Mouse (Mus musculus) activated CD4-positive, CD25-positive, alpha-beta regulatory T cell, adult 4 months (primary cell): ENCODE measurements at regions not wholly inside any gene's neighbourhood (a gene's known extent, or its start where the extent isn't known, plus 50 kb on each side); places are given as distances from the start of the nearest gene placed in this dataset.

Experiments
- ATAC-seq: one replicate; pipeline ENCODE4 v1.8.0; 2017

DNA sequence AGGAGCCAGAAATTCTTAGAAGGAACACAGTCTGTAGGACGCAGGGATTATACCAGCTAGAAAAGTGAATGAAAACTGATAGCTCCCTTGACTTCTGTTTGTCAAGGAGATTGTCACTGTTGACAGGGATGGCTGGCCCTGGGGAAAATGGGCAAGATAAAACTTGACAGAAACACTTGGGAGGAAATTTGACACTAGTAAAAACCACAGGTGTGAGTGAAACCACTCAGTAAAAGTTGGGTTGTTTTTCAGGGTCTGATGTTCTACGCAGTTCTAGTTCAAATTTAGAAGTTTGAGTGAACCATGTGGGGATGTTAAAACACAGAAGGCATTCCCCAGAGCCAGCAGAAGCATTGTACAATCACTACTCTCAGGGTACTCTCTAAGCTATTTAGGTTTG lies 246.6 kb upstream of the Prep start:
- ATAC-seq = no peak

DNA sequence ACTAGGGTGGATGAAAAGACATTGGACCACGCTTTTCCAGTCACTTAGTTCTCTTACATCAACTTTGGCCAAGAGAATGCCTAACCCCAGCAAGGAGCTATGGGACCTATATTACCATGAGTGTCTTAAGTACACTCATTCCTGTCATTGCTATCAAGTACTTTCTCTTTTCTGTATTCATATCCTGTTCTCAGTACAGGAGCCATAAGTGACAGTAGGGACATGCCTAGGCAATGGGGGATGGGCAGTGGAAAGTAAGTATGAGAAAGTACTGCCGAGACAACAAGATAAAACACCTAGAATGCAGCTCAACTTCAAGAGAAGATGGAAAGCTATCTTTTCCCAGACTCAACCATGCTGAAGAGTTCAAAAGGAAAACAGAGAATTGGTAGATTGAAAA lies 247.6 kb upstream of the Prep start:
- ATAC-seq = no peak

DNA sequence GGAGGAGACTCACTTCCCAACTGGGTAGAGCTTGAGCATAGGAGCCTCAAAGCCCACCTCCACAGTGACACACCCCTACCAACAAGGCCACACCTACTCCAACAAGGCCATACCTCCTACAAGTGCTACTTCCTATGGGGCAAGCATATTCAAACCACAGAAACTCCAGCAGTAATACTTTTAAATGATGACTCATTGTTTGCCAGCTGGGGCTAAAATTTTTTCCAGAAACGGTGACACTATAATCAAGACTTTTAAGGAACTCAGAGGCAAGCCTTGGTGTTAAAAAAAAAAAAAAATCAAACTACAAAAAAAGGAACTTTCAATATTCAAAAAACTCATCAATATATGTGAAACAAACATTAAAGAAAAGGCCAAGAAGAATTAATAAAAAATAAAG lies 248.4 kb upstream of the Prep start:
- ATAC-seq = no peak

DNA sequence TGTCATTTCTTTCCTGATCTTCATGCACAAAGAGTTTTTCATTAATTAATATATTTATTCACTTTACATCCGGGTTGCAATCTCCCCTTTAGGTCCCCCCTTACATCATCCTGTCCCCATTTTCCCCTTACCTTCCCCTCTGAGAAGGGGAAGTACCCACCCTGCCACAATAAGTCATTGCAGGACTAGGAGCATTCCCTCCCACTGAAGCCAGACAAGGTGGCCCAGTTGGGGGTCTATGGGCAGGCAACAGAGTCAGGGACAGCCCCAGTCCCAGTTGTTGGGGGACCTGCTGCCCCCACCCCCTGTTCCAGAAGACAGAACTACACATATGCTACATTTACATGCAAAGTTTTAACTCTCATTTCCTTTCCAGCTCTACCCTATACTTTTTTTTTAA lies 267.9 kb upstream of the Prdm1 start:
- no peak for ATAC-seq

DNA sequence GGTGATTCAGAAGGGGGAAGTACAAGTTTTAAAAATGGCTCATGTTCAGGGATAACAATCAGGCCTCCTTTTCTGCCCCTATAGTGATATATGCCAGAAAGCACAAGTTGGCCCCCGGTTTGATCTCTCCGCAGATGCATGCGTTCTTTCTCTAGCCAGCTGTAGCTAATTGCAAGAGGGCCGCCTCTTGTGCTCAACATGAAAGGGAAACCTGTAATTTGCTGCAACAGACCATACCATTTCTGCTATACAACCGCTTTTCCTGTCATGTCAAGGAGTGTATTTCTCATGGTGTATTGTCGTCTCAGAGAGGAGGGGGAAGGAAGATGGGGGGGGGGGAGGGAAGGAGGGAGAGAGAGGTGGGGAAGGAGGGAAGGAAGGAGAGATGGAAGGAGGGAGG lies 257.1 kb upstream of the Prdm1 start:
- ATAC-seq = no peak

DNA sequence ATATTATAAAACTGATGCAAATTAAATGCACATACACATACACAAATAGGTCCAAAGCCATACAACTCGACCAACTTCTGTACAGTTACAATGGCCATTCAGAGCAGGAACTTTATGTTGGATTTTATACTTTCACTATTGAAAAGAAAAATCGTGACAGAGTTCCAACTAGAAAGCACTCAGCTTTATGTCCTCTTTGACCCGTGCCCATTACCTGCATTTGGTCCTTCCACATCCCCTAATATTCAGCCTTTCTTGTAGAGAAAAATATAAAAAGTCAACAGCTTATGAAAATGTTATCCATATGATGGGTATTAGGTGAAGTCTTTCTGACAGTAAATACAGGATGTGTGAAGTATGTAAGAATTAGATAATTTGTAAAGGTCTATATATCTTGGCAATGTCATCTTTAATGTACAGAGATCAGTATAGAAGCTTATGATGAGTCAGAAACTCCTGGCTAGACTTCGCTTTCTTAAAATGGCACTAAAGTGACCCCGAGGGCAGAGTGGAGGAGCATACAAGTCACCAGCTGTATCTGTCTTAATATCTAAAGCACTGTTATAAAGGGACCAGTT lies 252.2 kb upstream of the Prdm1 start:
- ATAC-seq = no peak

DNA sequence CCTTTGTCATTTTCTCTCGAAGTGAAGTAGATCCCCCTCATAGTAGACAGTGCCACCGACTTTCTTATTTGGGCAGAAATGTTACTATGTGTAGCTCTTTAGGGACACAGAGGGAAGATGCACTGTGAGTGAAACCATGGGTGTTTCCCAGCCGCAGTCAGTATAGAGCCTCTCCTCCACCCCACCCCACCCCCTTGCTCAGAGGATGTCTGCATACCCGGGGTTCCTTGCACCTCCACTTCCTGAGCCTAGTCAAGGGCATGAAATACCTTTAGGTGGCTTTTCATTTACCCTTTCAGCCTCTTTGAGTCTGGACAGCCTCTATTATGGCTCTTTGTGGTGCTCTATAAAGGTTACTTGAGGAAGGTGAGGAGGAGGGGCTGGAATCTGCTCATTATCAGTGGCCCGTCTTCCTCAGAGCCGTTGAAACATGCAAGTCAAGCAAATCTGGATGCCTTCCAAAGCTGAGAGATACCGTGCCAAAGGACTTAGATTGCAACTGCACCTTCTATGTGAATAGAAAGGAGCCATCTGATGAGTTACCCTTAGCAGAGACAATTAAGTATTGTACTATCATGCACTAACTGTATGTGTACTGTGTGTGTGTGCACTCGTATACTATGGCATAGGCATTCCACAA lies 251.4 kb upstream of the Prdm1 start:
- ATAC-seq = no peak

DNA sequence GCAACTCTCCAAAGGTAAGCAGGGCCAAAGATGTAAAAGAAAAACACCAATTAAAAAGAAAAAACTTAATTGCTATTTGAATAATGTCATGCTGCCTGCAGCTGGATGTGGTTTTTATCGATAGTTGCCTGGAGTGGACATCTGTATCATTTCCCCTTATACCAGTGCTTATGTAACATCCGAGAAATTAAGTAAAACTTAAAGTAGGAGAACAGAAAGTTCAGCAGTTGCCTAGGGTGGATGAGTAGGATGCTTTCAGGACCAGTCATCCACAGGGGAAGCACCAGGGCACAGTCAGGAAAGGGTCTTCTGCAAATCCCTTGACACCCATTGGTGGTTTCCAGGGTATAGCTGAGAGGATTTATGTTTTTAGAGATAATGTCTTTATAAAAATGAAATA lies 248.9 kb upstream of the Prdm1 start:
- ATAC-seq = no peak

DNA sequence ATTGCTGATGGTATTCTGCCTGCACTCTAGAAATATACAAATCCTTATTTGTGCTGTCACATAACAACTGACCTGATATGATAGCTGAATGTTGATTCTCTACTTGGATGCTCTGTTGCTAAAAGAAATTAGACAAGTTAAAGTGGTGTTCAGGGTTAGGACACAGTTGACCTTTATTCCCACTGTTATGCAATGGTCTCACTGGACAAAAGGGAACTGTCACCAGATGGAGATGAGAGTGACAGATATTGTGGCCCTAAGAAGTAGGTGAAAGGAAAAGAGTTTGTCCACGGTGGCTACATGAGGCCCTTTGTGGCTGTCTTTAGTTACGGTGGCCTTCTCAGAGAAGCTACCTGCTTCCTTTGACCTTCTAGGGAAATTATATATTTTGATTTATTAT lies 247.9 kb upstream of the Prdm1 start:
- no peak for ATAC-seq

DNA sequence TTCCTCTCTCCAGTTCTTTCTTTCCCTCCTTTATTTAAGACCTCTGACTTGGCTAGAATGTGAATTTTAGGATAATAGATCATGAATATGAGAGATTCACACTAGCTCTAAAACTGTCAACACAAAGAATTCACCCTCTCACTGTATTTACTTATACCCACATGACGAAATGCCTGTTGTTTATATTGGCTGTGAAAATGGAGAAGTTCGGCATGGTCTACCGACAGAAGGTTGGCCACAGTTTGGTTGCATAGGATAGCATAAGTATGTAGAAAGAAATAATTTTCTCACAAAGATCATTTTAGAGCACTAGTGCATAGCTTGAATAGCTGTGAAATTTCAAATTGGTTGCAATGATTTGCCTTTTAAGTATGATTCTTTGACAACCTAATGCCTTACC lies 237.2 kb upstream of the Prdm1 start:
- no peak for ATAC-seq

DNA sequence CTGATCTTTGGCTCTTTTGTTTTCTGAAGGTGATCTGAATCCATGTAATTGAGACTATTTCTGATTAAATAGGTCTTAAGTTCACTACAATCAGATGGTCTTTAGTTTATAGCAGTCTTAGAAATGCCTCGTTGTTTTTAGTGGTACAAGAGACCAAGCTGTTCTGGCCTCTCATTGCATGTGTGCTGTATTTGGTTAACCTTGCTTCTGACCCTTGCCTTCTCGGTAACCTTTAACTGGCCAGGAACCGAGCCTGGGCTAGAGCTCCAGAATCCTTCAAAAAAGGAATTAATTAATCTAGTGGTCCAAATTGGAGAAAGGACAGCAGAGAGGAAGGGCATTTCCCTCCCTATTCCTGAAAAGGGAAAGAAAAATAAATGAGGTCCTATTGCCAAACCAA lies 234.8 kb upstream of the Prdm1 start:
- no peak for ATAC-seq

DNA sequence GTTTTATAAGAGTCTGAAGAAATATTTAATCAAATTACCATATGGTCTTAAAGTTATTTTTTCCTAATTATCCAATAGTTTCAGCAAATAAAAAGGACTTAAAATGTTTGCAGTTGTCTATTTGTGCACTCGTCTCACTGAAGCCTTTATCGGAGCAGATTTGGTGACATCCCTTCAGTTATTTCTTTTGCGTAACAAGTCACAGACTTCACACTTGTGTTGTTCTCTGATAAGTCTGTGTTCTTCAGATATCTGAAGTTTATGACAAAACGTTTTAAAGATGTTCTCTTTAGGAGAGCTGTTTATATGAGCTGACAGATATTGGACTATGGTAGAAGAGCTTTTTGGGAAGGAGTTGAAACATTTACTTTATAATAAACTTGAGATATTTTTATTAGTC lies 233.8 kb upstream of the Prdm1 start:
- ATAC-seq = no peak

DNA sequence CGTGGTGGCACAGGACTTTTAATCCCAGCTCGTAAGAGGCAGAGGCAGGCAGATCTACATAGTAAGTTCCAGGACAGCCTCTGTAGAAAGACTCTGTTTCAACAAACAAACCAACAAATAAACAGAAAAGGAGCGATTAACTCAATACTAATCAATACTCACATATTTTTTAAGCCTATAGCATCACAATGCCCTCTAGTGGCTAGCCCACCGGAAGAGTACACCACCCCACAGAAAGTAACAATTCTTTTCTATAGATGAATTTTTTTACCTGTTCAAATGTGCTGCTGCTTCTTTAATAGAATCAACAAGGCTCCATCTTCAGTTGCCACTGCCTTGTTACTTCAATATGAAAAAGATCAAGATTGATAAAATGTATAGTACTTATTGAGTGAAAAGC lies 233.0 kb upstream of the Prdm1 start:
- ATAC-seq = no peak

DNA sequence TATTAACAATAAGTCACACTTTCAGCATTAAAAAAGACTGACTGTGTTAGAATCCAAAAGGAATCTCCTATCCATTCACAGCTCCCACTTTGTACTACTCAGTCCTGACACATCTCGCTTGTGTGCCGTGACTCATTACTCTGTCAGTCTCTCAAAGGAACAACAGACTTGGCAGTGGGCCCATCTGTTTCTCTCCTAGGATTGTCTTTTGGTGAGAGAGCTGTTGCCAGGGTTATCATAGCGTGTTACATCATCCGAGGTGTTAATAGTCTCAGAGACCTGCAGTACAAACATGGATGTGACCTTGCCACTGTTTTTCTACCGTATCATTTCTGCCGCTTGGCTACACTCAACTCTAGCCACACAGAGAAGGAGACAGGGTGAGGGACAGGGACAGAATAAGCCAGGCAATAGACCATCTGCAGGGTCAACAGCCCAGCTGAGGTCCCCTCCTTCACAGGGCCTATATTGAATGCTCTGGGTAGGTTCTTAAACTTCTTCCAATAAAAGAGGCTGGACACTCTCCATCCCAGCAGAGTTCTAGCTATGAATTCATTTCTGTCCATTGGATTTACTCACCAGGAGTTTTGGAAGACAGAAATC lies 227.2 kb upstream of the Prdm1 start:
- no peak for ATAC-seq

DNA sequence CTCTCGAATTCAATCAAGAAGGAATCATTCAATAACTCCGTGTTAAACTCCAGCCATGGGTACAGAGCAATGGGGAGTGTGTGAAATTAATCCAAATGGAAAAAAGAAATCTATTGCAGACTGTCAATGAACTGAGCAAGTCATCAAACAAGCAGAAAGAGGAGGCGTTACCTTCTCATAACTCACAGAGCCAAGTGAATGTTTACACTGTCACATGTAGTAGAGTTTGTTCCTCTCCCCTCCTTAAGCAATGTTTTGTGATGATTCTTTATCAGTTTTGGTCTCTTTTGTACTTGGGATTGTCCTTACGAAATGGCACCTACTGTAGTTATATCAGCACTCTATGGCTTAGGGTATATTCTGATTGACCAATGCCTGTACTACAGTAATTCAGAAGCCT lies 226.6 kb upstream of the Prdm1 start:
- ATAC-seq = no peak

DNA sequence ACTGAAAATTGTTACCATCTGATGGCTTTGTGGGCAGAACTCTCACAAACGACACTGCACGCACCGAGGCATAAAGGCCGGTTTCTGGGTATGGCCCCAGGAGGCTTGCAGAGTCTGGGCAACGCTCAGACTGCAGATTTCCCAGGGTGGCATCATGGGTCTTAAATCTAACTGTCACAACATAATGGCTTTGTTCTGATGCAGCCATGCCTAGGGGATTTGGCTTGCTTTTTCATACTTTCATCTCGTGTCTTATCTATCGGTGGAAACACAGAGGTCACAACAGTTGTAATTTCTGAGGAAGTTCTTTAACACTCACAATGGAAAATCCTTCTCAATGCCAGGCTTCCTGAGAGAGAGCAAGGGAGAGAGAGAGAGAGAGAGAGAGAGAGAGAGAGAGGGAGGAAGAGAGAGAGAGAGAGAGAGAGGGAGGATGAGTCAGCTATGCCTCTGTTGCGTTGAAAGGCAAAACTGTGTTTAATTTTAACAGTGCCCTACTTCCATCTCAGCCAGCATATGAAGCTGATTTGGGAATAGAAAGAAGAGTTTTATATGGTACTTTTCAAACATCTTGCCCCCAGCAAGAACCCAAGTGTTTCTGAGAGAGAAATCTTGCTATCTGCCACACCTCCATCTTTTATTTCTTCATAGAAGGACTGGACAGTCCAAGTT lies 224.6 kb upstream of the Prdm1 start:
- no peak for ATAC-seq

DNA sequence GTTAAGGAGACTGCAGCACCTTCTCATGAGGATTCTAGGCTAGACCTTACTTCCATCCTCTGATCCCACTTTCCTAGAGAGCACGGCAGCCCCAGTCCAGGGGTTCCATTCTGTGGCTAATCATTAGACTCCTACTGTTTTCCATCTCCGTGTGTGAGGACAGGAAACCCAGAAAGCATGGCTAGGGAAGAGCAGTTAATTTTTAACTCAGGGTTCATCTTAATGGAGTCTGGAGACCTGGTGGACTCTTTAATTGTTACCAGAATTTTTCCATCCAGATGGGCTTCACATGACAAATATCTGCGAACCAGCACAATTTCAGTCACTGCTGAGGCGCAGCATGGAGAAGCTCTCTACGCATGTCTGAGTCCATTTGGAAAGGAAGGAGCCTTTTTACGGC lies 222.8 kb upstream of the Prdm1 start:
- no peak for ATAC-seq

DNA sequence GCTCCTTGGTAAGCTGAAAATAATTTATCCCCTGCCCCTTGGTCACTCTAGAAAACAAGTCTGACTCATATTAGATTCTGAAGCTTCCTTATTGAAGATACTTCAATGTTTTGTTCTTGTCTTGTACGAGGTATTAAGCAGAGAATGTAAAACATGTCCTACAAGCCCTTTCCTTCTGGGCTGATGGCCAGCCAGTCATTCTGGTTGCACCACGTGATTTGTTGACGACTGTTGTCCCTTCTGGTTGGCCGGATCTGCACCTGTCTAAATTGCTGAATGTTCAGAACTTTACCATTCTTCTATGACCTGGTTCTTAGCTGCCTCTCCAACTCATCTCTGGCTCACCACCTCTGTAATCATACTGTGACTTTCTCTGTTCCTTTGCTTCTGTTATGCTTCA lies 220.9 kb upstream of the Prdm1 start:
- ATAC-seq = no peak

DNA sequence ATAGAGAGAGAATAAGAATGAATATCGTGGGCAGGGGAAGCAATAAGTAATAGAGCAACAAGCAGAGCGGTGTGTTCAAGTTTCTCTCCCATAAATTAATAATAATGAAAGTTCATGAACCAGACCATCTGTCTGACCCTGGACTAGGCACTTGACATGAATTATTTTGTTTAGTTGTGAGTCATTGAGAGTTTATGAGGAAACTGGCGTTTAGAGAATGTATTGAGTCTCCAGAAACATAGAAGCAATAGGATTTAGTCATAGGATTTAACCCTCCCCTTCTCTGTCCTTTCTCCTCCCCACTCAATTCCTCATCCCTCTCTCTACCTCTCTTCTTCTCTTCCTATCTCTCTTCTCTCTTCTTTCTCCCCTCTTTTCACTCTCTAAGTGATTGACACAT lies 219.1 kb upstream of the Prdm1 start:
- ATAC-seq = no peak

DNA sequence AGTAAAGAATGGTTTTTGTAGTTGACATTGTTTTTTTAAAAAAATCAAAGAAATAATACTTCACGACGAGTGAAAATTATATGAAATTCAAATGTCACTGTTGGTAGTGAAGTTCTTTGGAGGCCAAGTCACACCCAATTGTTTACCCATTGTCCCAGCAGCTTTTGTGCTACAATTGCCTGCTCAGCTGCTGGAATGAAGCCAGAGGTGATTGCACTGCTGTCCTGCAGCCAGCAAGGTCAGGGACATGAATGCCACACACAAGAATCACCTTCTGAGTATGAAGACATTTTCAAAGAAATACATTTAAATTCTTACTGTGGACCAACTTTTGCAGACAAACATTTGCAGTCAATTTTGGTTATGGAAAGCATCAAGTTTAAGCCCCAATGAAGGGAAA lies 215.9 kb upstream of the Prdm1 start:
- ATAC-seq = no peak

DNA sequence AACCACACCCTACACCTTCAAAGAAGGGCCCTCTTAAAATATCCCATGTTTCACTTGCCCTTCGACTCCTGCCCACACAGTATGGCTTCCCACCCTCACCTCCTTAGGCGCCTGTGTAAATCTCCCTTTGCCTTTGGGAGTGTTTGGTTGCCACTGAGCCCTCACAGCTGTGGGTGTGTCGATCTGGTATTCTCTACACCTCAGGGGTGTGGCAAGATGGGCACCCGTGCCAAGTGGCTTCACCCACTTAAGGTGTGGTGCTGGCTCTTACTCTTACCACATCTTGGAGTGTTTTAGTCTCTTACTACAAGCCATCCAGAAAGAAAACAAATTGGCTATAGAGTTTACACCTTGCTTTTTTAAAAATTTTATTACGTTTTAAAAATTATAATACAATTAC lies 205.3 kb upstream of the Prdm1 start:
- ATAC-seq = no peak

DNA sequence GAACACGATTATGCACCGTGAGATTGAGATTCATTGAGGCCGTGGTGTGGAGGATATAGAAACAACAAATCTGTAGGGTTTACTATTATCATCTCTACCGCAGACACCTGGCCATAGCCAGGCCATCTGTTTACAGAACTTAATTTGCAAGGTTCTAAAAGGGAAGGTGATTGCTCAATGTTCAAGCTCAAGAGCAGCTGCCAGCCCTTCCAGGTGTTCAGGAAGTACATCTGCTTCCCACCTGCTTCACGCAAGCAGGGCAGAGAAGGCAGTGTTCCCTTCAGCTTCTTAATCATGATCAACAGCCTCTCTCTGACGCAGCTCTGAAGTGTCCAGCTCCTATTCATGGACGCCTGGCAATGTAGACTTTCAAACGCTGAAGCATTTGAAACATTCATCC lies 202.4 kb upstream of the Prdm1 start:
- ATAC-seq = no peak

DNA sequence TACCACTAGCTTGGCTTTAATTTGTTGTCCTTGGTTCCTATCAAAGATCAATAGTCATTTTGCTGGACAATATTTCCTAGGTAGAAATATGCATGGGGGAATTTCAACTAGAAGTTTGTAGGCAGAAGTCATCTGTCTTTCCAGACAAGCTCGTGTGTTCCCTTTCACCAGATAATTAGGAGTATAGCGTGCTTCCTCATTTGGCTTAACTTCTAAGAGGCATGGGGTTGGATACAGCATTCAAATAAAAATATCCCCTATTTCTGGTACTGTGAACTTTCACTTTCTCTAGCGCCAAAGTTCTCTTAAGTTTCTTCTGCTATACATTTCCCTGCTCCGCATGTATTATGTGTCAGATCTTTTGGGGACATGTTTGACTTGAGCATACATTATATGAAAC lies 200.7 kb upstream of the Prdm1 start:
- no peak for ATAC-seq

DNA sequence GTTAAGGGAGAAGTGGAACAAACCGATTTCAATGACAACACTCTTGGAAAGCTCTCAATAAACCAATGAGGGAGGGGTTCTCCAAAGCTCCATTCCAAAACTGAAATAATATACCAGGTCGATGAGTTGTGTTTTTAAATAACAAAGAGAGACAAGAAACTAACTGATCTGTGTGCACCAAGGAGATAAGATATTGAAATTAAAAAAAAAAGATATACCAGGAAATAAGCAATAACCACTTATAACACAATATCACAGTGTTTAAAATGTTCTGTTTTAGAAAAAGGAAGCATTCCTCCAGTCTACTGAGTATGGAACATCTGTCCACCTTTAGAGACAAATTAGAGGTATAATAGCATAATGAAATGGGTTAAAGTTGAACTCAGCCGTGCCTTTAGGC lies 196.3 kb upstream of the Prdm1 start:
- no peak for ATAC-seq
